ENCODE assay signal across 7 mouse cellular contexts in genomic region chr6:47454575-47455571, GRCm38 (mm10). TPM values are rescaled to one million over a fixed set of nuclear protein-coding genes. Genes with fewer than 3 reads are reported as not detected.
A peak's percentile ranks its signal among the peaks of the same experiment; 100 is the strongest.
DNase-seq lines count a peak whose midpoint lies in the region; ATAC-seq and TF ChIP-seq lines count a peak whose summit lies in the region.

No protein-coding gene starts in this region.

- peak; percentile 68 for DNase-seq in adipocyte (ENCODE audit: low spot score)
- peak; percentile 67 for DNase-seq in gastrocnemius, postnatal 14 days
- peak; percentile 65 to 77 for DNase-seq in left cerebral cortex, postnatal 36 days (ENCODE audit: low spot score in 2 of 2)
- DNase-seq in midbrain, embryonic 10.5 days (ENCODE audit: low spot score) = peak; percentile 80
- DNase-seq in right cerebral cortex, postnatal 36 days (ENCODE audit: low spot score in 2 of 2) = peak; percentile 20 to 33

- TF ChIP-seq POLR2A in cortical plate, adult 2 months (IDR thresholded peaks at IDR 0.05; ENCODE audit: extremely low read depth, insufficient read depth, low read length) = no peak

- H3K27me3 ChIP-seq in midbrain, embryonic 10.5 days (ENCODE audit: low read depth, poor library complexity, severe bottlenecking) = no peaks in the 10 kb centered on the region

- no peaks in the 10 kb centered on the region; the same call in 1 of the 2 replicates for H3K36me3 ChIP-seq in midbrain, embryonic 10.5 days

- H3K4me1 ChIP-seq in cortical plate, adult 2 months (ENCODE audit: control insufficient read depth, insufficient read depth, low read length) = peaks cover 2% of the 10 kb centered on the region; the same call in 1 of the 2 replicates
- peaks cover 23% of the 10 kb centered on the region for H3K4me1 ChIP-seq in midbrain, embryonic 10.5 days

- peak; percentile 38 for ATAC-seq in inflammation-experienced regulatory T-cells, adult 6 months

- no peak for TF ChIP-seq CTCF in cortical plate, adult 2 months (IDR thresholded peaks at IDR 0.05; ENCODE audit: extremely low read depth, insufficient read depth, low read length)

- under 1% methylated on average over 78 of the region's 79 CpGs for WGBS in midbrain, embryonic 10.5 days

- H3K4me3 ChIP-seq in cortical plate, adult 2 months (ENCODE audit: insufficient read depth, low read length) = peak overlapping the region; percentile 48
- H3K4me3 ChIP-seq in midbrain, embryonic 10.5 days = peak overlapping the region; percentile 94

- intact Hi-C loops in gastrocnemius, postnatal 14 days (cut with DNase I; ENCODE audit: low total_unique reads) = no loop called here
- intact Hi-C loops in left cerebral cortex, postnatal 36 days (cut with DNase I) = loop anchor here (5.0 to 10.0 kb wide), 2 partner anchors 138 to 140 kb away; partner anchors contain the start of gene Ezh2

- no peaks in the 10 kb centered on the region for H3K9me3 ChIP-seq in midbrain, embryonic 10.5 days (replicated peaks)

- peak overlapping the region; percentile 99 for H3K27ac ChIP-seq in cortical plate, adult 2 months (ENCODE audit: insufficient read depth, low read length)
- peak overlapping the region; percentile 100 for H3K27ac ChIP-seq in midbrain, embryonic 10.5 days (replicated peaks)

RNA-seq across cellular contexts. Expression of gene Cul1, which starts 1.7 kb away (rescaled TPM):
- polyA plus RNA-seq in cortical plate, adult 2 months (2012; rRNA removed) = 103 and 106 TPM in 2 replicates
- 10 to 100 TPM; 59.0 to 59.7 TPM for total RNA-seq in gastrocnemius, postnatal 14 days (2021)
- polyA plus RNA-seq in inflammation-experienced regulatory T-cells, adult 6 months (2017; shearing (Covaris generic)) = 10 to 100 TPM; 62.2 to 69.1 (median 68.9) TPM
- 100 to 1,000 TPM; 113 to 126 TPM for total RNA-seq in left cerebral cortex, postnatal 36 days (2021)
- 197 and 198 TPM in 2 replicates for polyA plus RNA-seq in midbrain, embryonic 10.5 days (2016; fragmentation: Nextera tagmentation; extraction: Ambion mirVana)

Comparison
In these comparisons a context has a peak if more than half of its experiments do, and no peak if none do; other contexts are left out.
1. Peak in every context shown above with its lines: DNase-seq, ATAC-seq, H3K4me3 ChIP-seq and H3K27ac ChIP-seq.
2. DNase-seq: peak in every context shown above with its lines; median percentile 80 in midbrain, embryonic 10.5 days; 71 in left cerebral cortex, postnatal 36 days; 68 in adipocyte; 67 in gastrocnemius, postnatal 14 days; 26 in right cerebral cortex, postnatal 36 days.